Mouse (Mus musculus) heart, postnatal 10 days (tissue): ENCODE measurements around the gene Gm21903. TPM values are rescaled to one million over a fixed set of nuclear protein-coding genes. Genes with fewer than 3 reads are reported as not detected.
"Not testable (repeated sequence)": the region's sequence is repeated elsewhere in the genome, so short reads cannot be mapped to it uniquely, and the experiment has no call there.

Experiments used
- DNase-seq, 2 experiments: peaks; one replicate each; pipeline ENCODE4 v3.0.0; 2021
- intact Hi-C: fragments of 180-260 bp; cut with DNase I; formaldehyde crosslinking; loops from one replicate; pipeline ENCODE4 v1.15.1; 2025
- total RNA-seq, 2 experiments: library from RNA; stranded (reverse); gene quantifications; 2 replicates each; pipeline ENCODE4 v1.2.3; 2021

Gm21903 gene
- not detected for total RNA-seq

GRCm38 (mm10) chr17:39043241-39043640, at the start of gene Gm21903:
TSS of gene Gm21903 (minus strand) at chr17:39043341.
- DNase-seq, result no peak
- intact Hi-C loops, result no loop called here

- intact Hi-C loops, result no loop called here
- DNase-seq, result no peak
These were observed 33.8 kb upstream of the Gm21903 start, which contains the start of gene Esp23 for GRCm38 (mm10) chr17:39076937-39077336. TSS of gene Esp23 (minus strand) at chr17:39077037.

- intact Hi-C loops, result no loop called here
These were observed 20.5 kb upstream of the Gm21903 start for GRCm38 (mm10) chr17:39063641-39064040.

GRCm38 (mm10) chr17:39036395-39036794, 6.7 kb downstream of the Gm21903 start, which contains the start of gene Esp24:
TSS of gene Esp24 (plus strand) at chr17:39036695.
- DNase-seq, intact Hi-C loops: not testable (repeated sequence)

More at GRCm38 (mm10) chr17:39063641-39064040, 20.5 kb upstream of the Gm21903 start:
- no peak for DNase-seq

GRCm38 (mm10) chr17:39017184-39017583, 26.0 kb downstream of the Gm21903 start:
- no peak for DNase-seq
- intact Hi-C loops, result no loop called here

GRCm38 (mm10) chr17:39010675-39011638, 32.2 kb downstream of the Gm21903 start:
- DNase-seq, result no peak
- intact Hi-C loops, result no loop called here

- no peak for DNase-seq
- intact Hi-C loops, result no loop called here
These were observed 33.3 kb downstream of the Gm21903 start for GRCm38 (mm10) chr17:39009846-39010245.

Other genes starting within 250 kb of the Gm21903 start
- gene Esp24, start 6.6 kb downstream of the Gm21903 start, total RNA-seq, result not detected
- gene Esp23, start 33.7 kb upstream of the Gm21903 start, total RNA-seq, result not detected
- not detected for gene Esp22, start 52.0 kb upstream of the Gm21903 start, total RNA-seq